Mouse (Mus musculus) CH12.LX (cell line): ENCODE results near the gene Tulp1. TPM values are rescaled to one million over a fixed set of nuclear protein-coding genes. Genes with fewer than 3 reads are reported as not detected.

Source experiments
- DNase-seq: peaks from one replicate; pipeline ENCODE4 v3.0.0-alpha.2; 2013; ENCODE audit errors: extremely low read depth
- H3K27ac ChIP-seq: 2 replicates; pipeline ENCODE4 v1.5.1; 2012; ENCODE audit warnings: low read depth, mild to moderate bottlenecking, control low read depth, moderate library complexity; ENCODE audit not compliant: insufficient read depth
- H3K27me3 ChIP-seq: replicated peaks from 2 replicates; pipeline ENCODE3; 2012; ENCODE audit warnings: inconsistent platforms
- H3K36me3 ChIP-seq, 2 experiments: replicated peaks in 1 of 2; 2 replicates each; pipeline versions ENCODE3 to v1.6.1; 2012; ENCODE audit warnings: inconsistent platforms in 1 of 2, low read length in 1 of 2, mild to moderate bottlenecking in 1 of 2, mixed read lengths in 1 of 2, moderate library complexity in 1 of 2; ENCODE audit not compliant: control insufficient read depth in 1 of 2, insufficient read depth in 1 of 2
- H3K4me1 ChIP-seq, 2 experiments: 2 replicates each; pipeline ENCODE4 v1.6.1; 2012; ENCODE audit warnings: inconsistent platforms in 1 of 2, moderate library complexity in 1 of 2; ENCODE audit not compliant: insufficient read depth in 2 of 2, control insufficient read depth in 1 of 2
- H3K4me2 ChIP-seq: 2 replicates; pipeline ENCODE4 v1.6.1; 2012; ENCODE audit warnings: low read depth, mild to moderate bottlenecking, control low read depth; ENCODE audit not compliant: poor library complexity, insufficient read depth, severe bottlenecking
- H3K4me3 ChIP-seq, 3 experiments: fragments of 150-350 bp in 1 of 3; sonication (generic) in 1 of 3; replicated peaks in 1 of 3; 2 replicates each; pipeline versions ENCODE3 to v1.5.1; 2011 to 2012; ENCODE audit warnings: low read depth in 2 of 3, low read length in 2 of 3, mild to moderate bottlenecking in 2 of 3, moderate library complexity in 2 of 3, control low read depth in 1 of 3, improper control_type of control experiment in 1 of 3, inconsistent platforms in 1 of 3, mixed read lengths in 1 of 3; ENCODE audit not compliant: poor library complexity in 1 of 3
- H3K79me2 ChIP-seq: replicated peaks from 2 replicates; pipeline ENCODE4 v1.6.1; 2012; ENCODE audit warnings: mild to moderate bottlenecking, moderate library complexity; ENCODE audit not compliant: control insufficient read depth, poor library complexity, insufficient read depth, severe bottlenecking; ENCODE audit errors: extremely low read depth
- H3K9ac ChIP-seq: 2 replicates; pipeline ENCODE4 v1.6.1; 2012; ENCODE audit warnings: low read depth, mild to moderate bottlenecking, control low read depth, moderate library complexity; ENCODE audit not compliant: insufficient read depth
- H3K9me3 ChIP-seq: replicated peaks from 2 replicates; pipeline ENCODE3; 2012; ENCODE audit warnings: low read length, inconsistent platforms, mixed read lengths
- CHD1 ChIP-seq: IDR thresholded peaks from 2 replicates; pipeline ENCODE4 v1.6.1; 2012; ENCODE audit warnings: low read depth, low read length, improper control_type of control experiment, inconsistent platforms
- CHD2 ChIP-seq: IDR thresholded peaks from 2 replicates; pipeline ENCODE4 v1.6.1; 2011; ENCODE audit warnings: low read length, improper control_type of control experiment
- CTCF ChIP-seq, 2 experiments: IDR thresholded peaks in 1 of 2; conservative IDR thresholded peaks in 1 of 2; 2 replicates each; pipeline ENCODE4 v1.5.1; 2011 to 2012; ENCODE audit warnings: low read depth in 2 of 2, low read length in 2 of 2, improper control_type of control experiment in 1 of 2, inconsistent platforms in 1 of 2, mild to moderate bottlenecking in 1 of 2, moderate library complexity in 1 of 2
- E2F4 ChIP-seq: IDR thresholded peaks from 2 replicates; pipeline ENCODE4 v1.6.1; 2011; ENCODE audit warnings: low read depth, low read length, improper control_type of control experiment; ENCODE audit not compliant: insufficient replicate concordance
- ELF1 ChIP-seq: IDR thresholded peaks from 2 replicates; pipeline ENCODE4 v1.6.1; 2014; ENCODE audit warnings: low read depth, mild to moderate bottlenecking, inconsistent platforms, low read length, improper control_type of control experiment
- EP300 ChIP-seq: IDR thresholded peaks from 2 replicates; pipeline ENCODE4 v1.6.1; 2011; ENCODE audit warnings: low read length, improper control_type of control experiment
- GABPA ChIP-seq: IDR thresholded peaks from 2 replicates; pipeline ENCODE4 v1.6.1; 2012; ENCODE audit warnings: low read depth, low read length, improper control_type of control experiment, inconsistent platforms; ENCODE audit not compliant: insufficient replicate concordance
- HCFC1 ChIP-seq: IDR thresholded peaks from 2 replicates; pipeline ENCODE4 v1.6.1; 2012; ENCODE audit warnings: low read depth, mild to moderate bottlenecking, inconsistent platforms, low read length, improper control_type of control experiment
- IRF4 ChIP-seq: IDR thresholded peaks from 2 replicates; pipeline ENCODE4 v1.6.1; 2014; ENCODE audit warnings: low read depth, mild to moderate bottlenecking, inconsistent platforms, low read length, improper control_type of control experiment
- JUN ChIP-seq: IDR thresholded peaks from 2 replicates; pipeline ENCODE4 v1.6.1; 2011; ENCODE audit warnings: low read depth, mild to moderate bottlenecking, low read length, improper control_type of control experiment, moderate library complexity; ENCODE audit not compliant: insufficient read depth
- JUND ChIP-seq: conservative IDR thresholded peaks from 2 replicates; pipeline ENCODE4 v1.6.1; 2011; ENCODE audit warnings: low read depth, low read length, improper control_type of control experiment
- KAT2A ChIP-seq: IDR thresholded peaks from 2 replicates; pipeline ENCODE4 v1.6.1; 2012; ENCODE audit warnings: low read length, improper control_type of control experiment, inconsistent platforms; ENCODE audit not compliant: insufficient replicate concordance
- MAZ ChIP-seq: IDR thresholded peaks from 2 replicates; pipeline ENCODE4 v1.6.1; 2012; ENCODE audit warnings: low read depth, mild to moderate bottlenecking, inconsistent platforms, low read length, improper control_type of control experiment, moderate library complexity
- MEF2A ChIP-seq: IDR thresholded peaks from 2 replicates; pipeline ENCODE4 v1.6.1; 2014; ENCODE audit warnings: low read depth, mild to moderate bottlenecking, inconsistent platforms, low read length, improper control_type of control experiment, borderline replicate concordance
- MXI1 ChIP-seq: IDR thresholded peaks from 2 replicates; pipeline ENCODE4 v1.6.1; 2011; ENCODE audit warnings: mild to moderate bottlenecking, low read depth, low read length, improper control_type of control experiment
- MYC ChIP-seq: IDR thresholded peaks from 2 replicates; pipeline ENCODE4 v1.6.1; 2011; ENCODE audit warnings: low read depth, mild to moderate bottlenecking, improper control_type of control experiment, low read length
- NELFE ChIP-seq: IDR thresholded peaks from 2 replicates; pipeline ENCODE4 v1.6.1; 2011; ENCODE audit warnings: low read depth, low read length, improper control_type of control experiment
- NRF1 ChIP-seq: IDR thresholded peaks from 2 replicates; pipeline ENCODE4 v1.6.1; 2014; ENCODE audit warnings: low read depth, mild to moderate bottlenecking, inconsistent platforms, low read length, improper control_type of control experiment, moderate library complexity
- PAX5 ChIP-seq: IDR thresholded peaks from 2 replicates; pipeline ENCODE4 v1.6.1; 2012; ENCODE audit warnings: low read length, inconsistent platforms, mixed read lengths
- POLR2A ChIP-seq: IDR thresholded peaks from 2 replicates; pipeline ENCODE4 v1.6.1; 2011; ENCODE audit warnings: low read depth, mild to moderate bottlenecking, improper control_type of control experiment, low read length
- POLR2AphosphoS2 ChIP-seq: IDR thresholded peaks from 2 replicates; pipeline ENCODE4 v1.6.1; 2011; ENCODE audit warnings: low read depth, low read length, improper control_type of control experiment
- RAD21 ChIP-seq: IDR thresholded peaks from 2 replicates; pipeline ENCODE4 v1.6.1; 2011; ENCODE audit warnings: low read depth, mild to moderate bottlenecking, low read length, improper control_type of control experiment, moderate library complexity
- RCOR1 ChIP-seq: conservative IDR thresholded peaks from 2 replicates; pipeline ENCODE4 v1.6.1; 2012; ENCODE audit warnings: low read depth, mild to moderate bottlenecking, inconsistent platforms, low read length, improper control_type of control experiment
- SIN3A ChIP-seq: IDR thresholded peaks from 2 replicates; pipeline ENCODE4 v1.6.1; 2012; ENCODE audit warnings: low read length, improper control_type of control experiment, inconsistent platforms
- SMC3 ChIP-seq: IDR thresholded peaks from 2 replicates; pipeline ENCODE4 v1.6.1; 2011; ENCODE audit warnings: low read depth, low read length, improper control_type of control experiment
- TBP ChIP-seq: conservative IDR thresholded peaks from 2 replicates; pipeline ENCODE4 v1.6.1; 2011; ENCODE audit warnings: low read depth, low read length, improper control_type of control experiment
- TCF12 ChIP-seq: IDR thresholded peaks from 2 replicates; pipeline ENCODE4 v1.6.1; 2014; ENCODE audit warnings: low read depth, mild to moderate bottlenecking, inconsistent platforms, low read length, improper control_type of control experiment
- UBTF ChIP-seq: IDR thresholded peaks from 2 replicates; pipeline ENCODE4 v1.6.1; 2012; ENCODE audit warnings: low read depth, mild to moderate bottlenecking, inconsistent platforms, low read length, improper control_type of control experiment, moderate library complexity
- USF1 ChIP-seq: IDR thresholded peaks from 2 replicates; pipeline ENCODE4 v1.6.1; 2014; ENCODE audit warnings: low read depth, mild to moderate bottlenecking, inconsistent platforms, low read length, improper control_type of control experiment
- USF2 ChIP-seq: conservative IDR thresholded peaks from 2 replicates; pipeline ENCODE4 v1.6.1; 2011; ENCODE audit warnings: low read depth, low read length, improper control_type of control experiment
- ZKSCAN1 ChIP-seq: IDR thresholded peaks from 2 replicates; pipeline ENCODE4 v1.6.1; 2012; ENCODE audit warnings: low read depth, inconsistent platforms, low read length, improper control_type of control experiment, borderline replicate concordance
- ZMIZ1 ChIP-seq: IDR thresholded peaks from 2 replicates; pipeline ENCODE4 v1.6.1; 2012; ENCODE audit warnings: low read depth, mild to moderate bottlenecking, inconsistent platforms, low read length, improper control_type of control experiment
- ZNF384 ChIP-seq: IDR thresholded peaks from 2 replicates; pipeline ENCODE4 v1.6.1; 2012; ENCODE audit warnings: low read depth, low read length, improper control_type of control experiment, inconsistent platforms
- dilution Hi-C: fragments of 300-500 bp; cut with MboI; formaldehyde crosslinking; loops from 2 replicates; pipeline ENCODE4 v1.14.3; 2020; ENCODE audit warnings: low sequenced_read_pairs; ENCODE audit not compliant: extremely low pct_unique_long_range_greater_than_20kb, extremely low pct_ligation_motif_present
- in situ Hi-C: fragments of 300-500 bp; cut with MboI; formaldehyde crosslinking; loops from 3 replicates; pipeline ENCODE4 v1.14.3; 2019; ENCODE audit warnings: low sequenced_read_pairs, low pct_ligation_motif_present, low pct_unique_long_range_greater_than_20kb, mixed read lengths
- polyA plus RNA-seq: library from polyadenylated mRNA; unstranded; fragments of >175 nt; gene quantifications from 2 replicates; pipeline ENCODE4 v1.2.1, GENCODE M21; 2012; ENCODE audit warnings: low read depth; ENCODE audit not compliant: insufficient read length
- total RNA-seq, 2 experiments: library from RNA; depleted of rRNA; stranded (reverse); fragments of 300-350 nt in 1 of 2; fragments of >200 nt in 1 of 2; gene quantifications; 2 replicates each; pipeline ENCODE4 v1.2.3; 2012 to 2014

Gene Tulp1
- total and polyA plus RNA-seq, 3 experiments = not detected

DNA sequence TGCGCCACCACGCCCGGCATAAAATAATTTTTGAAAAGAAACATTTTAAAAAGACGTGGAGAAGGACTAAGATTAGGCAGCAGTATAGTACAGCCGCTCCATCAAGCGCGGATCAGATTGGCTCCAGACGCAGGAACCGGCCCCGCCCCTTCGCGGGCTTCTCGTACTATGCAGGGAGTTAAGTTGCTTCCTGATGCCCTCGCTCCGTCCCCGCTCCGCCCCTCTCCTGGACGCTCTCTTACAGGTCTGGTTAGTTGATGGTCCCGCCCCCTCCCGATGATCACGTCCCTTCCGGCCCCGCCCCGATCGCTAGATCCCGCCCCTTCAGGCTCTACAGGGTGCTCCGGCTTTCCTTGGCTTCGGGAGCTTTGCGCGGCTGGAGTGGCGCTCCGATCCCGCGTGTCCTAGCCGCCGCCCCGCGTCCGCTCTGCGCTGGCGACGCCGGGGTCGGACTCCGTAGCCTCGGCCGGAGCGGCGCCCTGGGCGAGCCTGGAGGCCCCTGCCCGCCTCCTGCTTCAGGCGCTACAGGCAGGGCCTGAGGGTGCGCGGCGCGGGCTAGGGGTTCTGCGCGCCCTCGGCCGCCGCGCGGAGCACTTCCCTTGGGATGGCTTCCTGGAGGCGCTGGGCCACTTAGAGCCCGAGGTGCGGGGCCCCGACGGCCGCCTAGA is 51.7 kb downstream of the Tulp1 start, which contains the start of gene Fance:
Gene Fance (plus strand): TSS at position 308 of the 668 bp plus-strand sequence.
- TF ChIP-seq CHD2 = no peak
- TF ChIP-seq NRF1 = peak; percentile 7; the same call in 1 of the 2 replicates
- TF ChIP-seq POLR2AphosphoS2 = no peak
- no peak for TF ChIP-seq UBTF
- TF ChIP-seq KAT2A = no peak
- TF ChIP-seq ZKSCAN1 = no peak
- TF ChIP-seq JUN = no peak
- peak; percentile 65; the same call in 1 of the 2 replicates for TF ChIP-seq E2F4
- TF ChIP-seq SMC3 = no peak
- peak; percentile 70 for TF ChIP-seq HCFC1
- no peak for TF ChIP-seq EP300
- peak; percentile 75; the same call in 1 of the 2 replicates for TF ChIP-seq ZMIZ1
- no peak; the same call in 1 of the 2 replicates for TF ChIP-seq MXI1
- peak; percentile 80 for TF ChIP-seq TBP
- no peak for TF ChIP-seq PAX5
- TF ChIP-seq MAZ = peak; percentile 82
- peak; percentile 27; the same call in 1 of the 2 replicates for TF ChIP-seq ZNF384
- TF ChIP-seq CHD1 = no peak
- no peak for TF ChIP-seq GABPA
- no peak for TF ChIP-seq CTCF (conservative IDR thresholded peaks at IDR 0.05 in 1 of 2, IDR thresholded peaks at IDR 0.05 in 1 of 2; ENCODE audit: low read depth in 2 of 2, low read length in 2 of 2)
- TF ChIP-seq MYC = no peak
- TF ChIP-seq POLR2A = peak; percentile 85
- 0 out of 2 replicates have a peak, but pooled peaks have one; percentile 24 for TF ChIP-seq TCF12
- TF ChIP-seq MEF2A = peak; percentile 28; the same call in 1 of the 2 replicates
- TF ChIP-seq RCOR1 = no peak
- no peak for TF ChIP-seq RAD21
- TF ChIP-seq JUND = no peak
- TF ChIP-seq USF2 = no peak
- no peak for TF ChIP-seq USF1
- TF ChIP-seq SIN3A = peak; percentile 48
- TF ChIP-seq IRF4 = peak; percentile 18; the same call in 1 of the 2 replicates
- peak; percentile 78 for TF ChIP-seq NELFE
- TF ChIP-seq ELF1 = peak; percentile 74
- peak; percentile 100 for DNase-seq
- H3K27ac ChIP-seq = peak within 1 kb of the TSS; percentile 81
- H3K9ac ChIP-seq = peak within 1 kb of the TSS; percentile 96
- H3K36me3 ChIP-seq = peaks cover 31 to 34% of the 10 kb centered on the region in 2 experiments
- dilution Hi-C loops = no loop called here
- peak within 1 kb of the TSS; percentile 88 for H3K4me2 ChIP-seq
- H3K27me3 ChIP-seq = no peaks in the 10 kb centered on the region
- peaks cover 4 to 49% of the 10 kb centered on the region in 2 experiments; a peak in 3 of 4 replicates for H3K4me1 ChIP-seq
- in situ Hi-C loops = loop anchor here (25.0 kb wide), 1 partner anchor 226 kb away; the partner anchor contains the start of gene Tcp11
- H3K9me3 ChIP-seq = no peaks in the 10 kb centered on the region
- H3K4me3 ChIP-seq = peak within 1 kb of the TSS; percentile 56 to 100 (median 85)
- H3K79me2 ChIP-seq = 0 out of 2 replicates have a peak, but pooled peaks cover 2% of the 10 kb centered on the region
